Mouse (Mus musculus) adrenal gland, postnatal 10 days (tissue): ENCODE results near the gene Map3k7cl. TPM values are rescaled to one million over a fixed set of nuclear protein-coding genes. Genes with fewer than 3 reads are reported as not detected.

Experiments used
- DNase-seq: peaks from one replicate; pipeline ENCODE4 v3.0.0; 2021; ENCODE audit warnings: mixed read lengths
- total RNA-seq, 2 experiments: library from RNA; stranded (reverse); gene quantifications; 2 replicates each; pipeline ENCODE4 v1.2.3; 2021

Map3k7cl gene
- total RNA-seq, 2 experiments from 2014 or later = 4.1 to 5.5 TPM

DNA sequence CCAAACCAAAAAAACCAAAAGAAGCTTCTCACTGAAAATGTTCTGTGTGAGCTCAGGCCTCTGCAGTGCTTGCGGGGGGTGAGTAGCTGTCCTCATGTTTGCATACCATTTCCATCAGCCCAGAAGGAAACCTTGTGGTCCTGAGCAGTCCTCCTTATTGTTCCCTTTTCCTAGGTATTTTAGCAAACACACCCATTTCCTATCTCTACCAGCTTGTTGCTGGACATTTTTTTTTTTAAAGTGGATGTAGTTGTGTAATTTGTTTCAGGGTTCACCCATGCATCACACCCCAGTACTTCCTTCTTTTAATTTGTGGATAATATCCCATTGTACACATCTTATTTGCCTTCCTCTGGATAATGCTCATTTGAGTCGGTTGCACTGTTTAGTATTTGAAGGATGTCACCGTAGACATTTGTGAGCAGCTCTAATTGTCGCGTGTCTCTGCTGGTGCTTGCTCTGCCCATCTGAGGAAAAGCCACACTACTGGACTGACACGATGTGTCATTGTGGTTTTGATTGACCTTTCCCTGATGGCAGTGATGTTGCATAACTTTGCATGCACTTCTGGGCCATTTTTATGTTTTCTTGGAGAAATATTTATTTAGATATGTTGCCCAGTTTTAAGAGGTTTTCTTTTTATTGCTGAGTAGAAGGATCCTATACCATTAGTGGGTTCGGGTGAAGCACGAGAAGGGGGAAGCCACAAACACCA, 32.6 kb downstream of the Map3k7cl start:
- no peak for DNase-seq

GRCm38 (mm10) chr16:87587843-87588242, 34.7 kb downstream of the Map3k7cl start:
- DNase-seq = no peak

DNA sequence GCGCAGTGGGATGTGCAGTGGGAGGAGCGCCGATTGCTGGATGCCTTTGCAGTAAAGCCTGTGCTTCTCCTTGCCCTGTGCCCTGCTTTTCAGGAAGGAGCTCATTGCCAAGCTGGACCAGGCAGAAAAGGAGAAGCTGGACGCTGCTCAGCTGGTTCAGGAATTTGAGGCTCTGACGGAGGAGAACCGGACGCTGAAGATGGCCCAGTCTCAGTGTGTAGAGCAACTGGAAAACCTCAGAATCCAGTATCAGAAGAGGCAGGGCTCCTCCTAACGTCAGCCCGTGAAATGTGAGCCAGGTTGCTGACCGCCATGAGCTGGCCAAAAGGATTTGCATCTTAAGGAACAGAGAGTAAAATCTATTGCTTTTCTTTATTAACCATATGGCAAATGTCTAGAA, 41.0 kb downstream of the Map3k7cl start:
- DNase-seq = no peak

- no peak for DNase-seq
These were observed 42.0 kb downstream of the Map3k7cl start for GRCm38 (mm10) chr16:87595149-87595548.

DNA sequence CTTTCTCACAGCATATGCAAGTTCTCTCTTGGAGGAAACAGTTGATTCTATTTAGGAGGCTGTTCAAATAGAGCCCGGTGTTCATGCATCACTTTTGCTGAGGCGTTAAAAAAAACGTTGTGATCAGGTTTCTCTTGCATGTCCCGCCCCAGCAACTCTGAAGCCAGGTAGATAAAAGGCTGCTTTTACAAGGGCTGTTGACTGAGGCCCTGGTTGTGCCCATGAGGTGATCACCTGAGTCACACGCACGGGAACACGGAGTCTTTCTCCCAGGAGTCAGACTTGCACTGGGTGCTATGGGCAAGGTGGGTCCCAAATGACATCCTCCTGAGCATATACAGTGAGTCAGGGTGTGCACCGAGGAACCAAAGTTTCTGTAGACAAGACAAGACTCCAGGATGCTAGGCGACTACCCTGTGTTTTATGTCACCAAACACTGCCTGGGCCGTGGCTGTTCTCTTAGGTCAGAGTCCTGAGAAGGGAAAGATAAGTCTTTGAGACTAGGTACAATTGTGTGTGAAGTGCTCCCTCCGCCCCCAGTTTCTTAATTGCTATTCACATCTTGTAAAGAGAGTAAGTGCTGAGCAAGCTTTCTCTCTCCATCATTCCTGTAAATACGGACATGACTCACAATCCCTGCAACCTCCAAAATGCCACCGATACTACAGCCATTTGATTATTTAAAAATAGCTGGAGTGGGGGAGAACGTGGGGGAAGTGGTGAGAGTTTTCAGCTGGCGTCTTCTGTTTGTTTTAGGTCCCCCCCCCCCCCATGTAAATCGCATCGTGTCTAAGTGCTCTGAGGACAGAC, 49.8 kb downstream of the Map3k7cl start:
- no peak for DNase-seq

DNA sequence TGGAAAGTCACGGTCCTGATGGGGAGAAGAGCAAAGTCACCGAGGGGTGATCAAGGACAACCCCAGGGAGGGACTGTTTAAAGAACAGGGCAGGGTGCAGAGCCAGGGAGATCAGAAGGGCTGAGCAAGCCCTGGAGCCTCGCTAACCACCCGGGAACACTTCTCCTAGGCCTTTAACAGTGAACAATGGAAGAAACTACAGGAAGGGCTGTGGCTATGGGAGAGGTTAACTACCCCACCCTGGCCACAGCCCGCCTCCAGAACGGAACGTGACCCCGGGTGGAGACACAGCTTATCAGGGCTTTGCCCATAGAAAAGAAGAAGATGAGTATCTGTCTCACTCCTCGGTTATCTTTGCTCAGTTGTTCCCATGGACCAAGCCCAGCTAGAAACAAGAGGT, 50.9 kb downstream of the Map3k7cl start:
- DNase-seq = no peak

DNA sequence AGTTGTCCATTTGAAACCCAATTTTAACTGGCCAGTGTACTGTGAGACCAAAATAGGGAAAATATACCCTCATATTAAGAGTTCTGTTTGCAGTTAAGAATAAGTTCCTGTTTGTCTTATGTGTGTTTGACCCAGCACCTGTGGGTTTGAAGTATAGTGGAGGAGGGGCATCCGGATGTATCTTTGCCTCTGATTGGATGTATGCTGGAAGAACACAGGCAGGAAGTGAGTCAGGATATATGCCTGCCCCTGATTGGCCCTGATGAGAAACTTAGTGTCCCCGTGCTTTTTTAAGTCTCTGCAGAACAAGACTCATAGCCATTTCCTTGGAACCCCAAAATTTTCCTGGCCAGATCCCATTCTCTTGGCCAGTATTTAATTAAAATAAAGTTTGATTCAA, 51.8 kb downstream of the Map3k7cl start:
- no peak for DNase-seq

- no peak for DNase-seq
These were observed 54.3 kb downstream of the Map3k7cl start for GRCm38 (mm10) chr16:87607383-87607782.

- no peak for DNase-seq
These were observed 54.8 kb downstream of the Map3k7cl start for GRCm38 (mm10) chr16:87607959-87608358.

DNA sequence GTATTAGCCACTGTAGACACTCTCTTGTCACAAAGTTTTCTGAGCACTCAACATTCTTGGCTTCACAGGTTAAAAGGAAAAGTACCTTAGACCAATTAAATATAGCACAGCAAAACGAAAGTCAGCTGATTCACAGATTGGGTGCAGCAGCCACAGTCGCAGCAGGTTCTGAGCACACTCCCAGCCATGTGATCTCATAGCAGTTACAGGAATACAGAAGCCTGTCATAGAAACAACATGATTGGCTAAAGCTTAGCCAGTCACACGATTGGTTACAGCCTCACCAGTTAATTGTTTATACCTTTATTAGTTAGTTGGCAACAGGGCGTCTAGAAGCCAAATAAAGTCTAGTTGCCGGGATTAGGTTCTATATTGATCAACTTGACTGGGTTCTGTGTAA, 57.0 kb downstream of the Map3k7cl start:
- no peak for DNase-seq

DNA sequence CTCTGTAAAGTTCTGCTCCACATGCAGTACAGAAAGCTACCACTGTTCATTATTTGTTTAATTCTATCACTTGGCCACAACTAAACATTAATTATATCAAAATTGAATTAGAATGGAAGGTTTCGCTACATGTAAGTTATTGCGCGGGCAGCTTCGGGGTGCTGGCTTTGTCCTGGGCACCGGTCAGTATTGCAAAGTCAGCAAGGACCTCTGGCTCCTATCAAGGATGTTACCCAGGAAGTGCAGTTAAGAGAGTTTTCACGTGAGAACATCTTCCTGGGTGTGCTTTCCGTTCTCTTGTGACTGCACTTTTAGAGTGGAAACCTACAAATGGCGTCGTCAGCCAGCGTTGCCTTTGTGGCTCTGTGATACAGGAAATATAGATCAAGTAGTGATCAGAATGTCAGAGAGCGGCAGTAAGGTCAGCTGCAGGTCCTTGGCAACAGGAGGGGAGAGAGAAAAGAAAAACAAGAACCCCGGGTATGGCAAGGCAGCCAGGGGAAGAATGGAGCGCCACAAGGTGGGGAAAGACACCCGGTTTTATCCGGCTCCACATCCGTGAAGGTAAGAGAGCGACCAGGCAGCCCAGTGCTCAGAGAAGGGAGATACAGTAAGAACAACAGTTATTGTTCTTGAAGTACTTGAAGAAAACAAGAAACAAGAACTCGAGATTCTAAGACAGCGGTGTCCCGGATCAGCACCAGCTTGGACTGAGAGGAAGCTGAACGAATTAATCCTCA, 57.6 kb downstream of the Map3k7cl start:
- peak; percentile 5 for DNase-seq

- peak; percentile 56 for DNase-seq
These were observed 58.3 kb downstream of the Map3k7cl start for GRCm38 (mm10) chr16:87611420-87611819.

DNA sequence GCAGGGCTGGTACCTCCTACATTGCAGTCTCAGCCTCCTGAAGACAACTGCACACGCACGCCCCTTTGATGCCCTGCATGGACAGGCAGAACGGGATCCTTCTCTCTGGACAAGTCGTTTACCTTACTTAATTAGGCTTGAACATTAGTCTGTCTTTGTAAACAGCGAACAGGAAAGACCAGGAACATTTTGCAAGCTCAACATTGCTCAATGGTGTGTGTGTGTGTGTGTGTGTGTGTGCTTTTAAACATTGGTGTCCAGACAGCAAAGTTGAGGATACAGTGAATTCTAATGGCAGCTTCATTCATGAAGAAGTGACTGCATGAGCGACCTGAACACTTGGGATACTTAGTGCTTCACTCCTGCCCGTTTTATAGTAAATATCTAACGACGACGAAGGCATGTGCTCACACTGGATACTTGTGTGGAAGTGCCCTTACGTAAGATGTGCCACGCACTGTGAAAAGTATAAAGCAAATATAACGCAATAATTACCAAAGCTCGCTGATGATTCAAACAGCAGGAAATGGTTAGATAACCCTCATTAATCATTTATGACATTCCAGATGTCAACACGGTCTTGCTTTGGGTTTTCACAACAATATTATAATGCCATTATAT, 59.2 kb downstream of the Map3k7cl start:
- no peak for DNase-seq

DNA sequence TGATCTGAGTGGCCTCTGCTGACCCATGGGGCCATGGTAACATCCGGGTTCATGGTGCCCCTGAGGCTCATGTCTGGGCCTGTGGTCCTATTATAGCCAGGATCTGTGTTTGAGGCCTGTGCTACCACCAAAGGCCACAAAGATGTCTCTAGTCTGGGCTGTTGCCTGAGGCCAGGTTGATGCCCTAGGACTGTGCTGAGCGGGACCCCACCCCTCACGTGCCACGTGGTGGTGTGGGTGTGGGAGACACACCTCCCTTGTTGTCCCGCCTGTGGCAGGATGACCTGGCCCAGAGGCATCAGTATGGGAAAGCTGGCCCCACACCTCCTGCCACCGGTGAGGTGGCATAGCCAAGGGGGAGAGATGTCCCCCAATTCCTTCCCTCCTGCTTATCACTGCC, 64.2 kb downstream of the Map3k7cl start:
- DNase-seq = no peak

DNA sequence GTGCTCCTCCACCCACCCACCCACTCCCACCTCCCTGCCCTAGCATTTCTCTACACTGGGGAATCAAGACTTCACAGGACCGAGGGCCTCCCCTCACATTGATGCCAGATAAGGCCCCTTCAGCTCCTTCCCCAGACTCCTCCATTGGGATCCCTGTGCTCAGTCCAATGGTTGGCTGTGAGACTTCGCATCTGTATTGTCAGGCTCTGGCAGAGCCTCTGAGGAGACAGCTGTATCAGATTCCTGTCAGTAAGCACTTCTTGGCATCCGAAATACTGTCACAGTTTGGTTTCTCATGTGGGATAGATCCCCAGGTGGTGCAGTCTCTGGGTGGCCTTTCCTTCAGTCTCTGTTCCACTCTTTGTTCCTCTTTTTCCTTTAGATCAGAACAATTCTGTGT, 68.1 kb downstream of the Map3k7cl start:
- no peak for DNase-seq

- no peak for DNase-seq
These were observed 70.8 kb downstream of the Map3k7cl start for GRCm38 (mm10) chr16:87623881-87624280.

DNA sequence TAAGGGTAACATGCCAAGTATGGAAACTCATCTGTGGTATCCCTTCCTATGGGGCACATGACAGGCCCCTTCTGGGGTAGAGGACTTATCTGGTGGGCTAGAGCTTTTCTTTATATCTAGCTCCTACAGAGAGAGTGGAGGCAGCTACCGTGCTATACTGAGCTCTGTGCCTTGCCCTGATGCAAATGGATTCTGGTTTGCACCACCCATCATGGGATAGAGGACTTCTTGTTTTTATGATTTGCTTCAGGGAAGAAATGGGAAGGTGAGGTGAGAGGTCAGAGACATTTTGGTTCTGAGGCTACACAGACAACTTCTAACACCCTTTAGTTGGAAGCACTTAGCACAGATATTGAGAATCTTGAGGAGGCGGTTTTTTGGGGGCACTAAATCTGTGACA, 71.8 kb downstream of the Map3k7cl start:
- DNase-seq = no peak

DNA sequence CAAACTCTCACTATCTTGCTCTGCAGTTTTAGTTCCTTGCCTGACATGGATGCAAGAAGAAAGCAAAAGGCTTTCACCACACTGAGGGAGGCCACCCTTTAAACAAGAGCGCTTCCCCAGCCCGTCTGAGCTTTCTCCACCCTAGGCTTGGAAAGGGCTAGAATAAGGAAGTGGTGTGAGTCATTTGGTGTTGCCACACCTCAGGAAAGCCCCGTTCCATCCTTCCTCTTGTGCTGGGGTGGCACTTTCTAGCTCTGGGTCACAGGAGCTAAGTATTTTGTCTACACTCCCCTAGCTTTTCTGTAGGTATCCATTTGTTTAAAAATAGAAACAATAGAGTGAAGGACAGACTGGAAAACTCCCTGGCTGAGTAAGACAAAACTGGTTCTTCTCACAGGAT, 72.2 kb downstream of the Map3k7cl start:
- DNase-seq = no peak

GRCm38 (mm10) chr16:87625816-87626215, 72.7 kb downstream of the Map3k7cl start:
- no peak for DNase-seq

GRCm38 (mm10) chr16:87626696-87627095, 73.6 kb downstream of the Map3k7cl start:
- no peak for DNase-seq

- no peak for DNase-seq
These were observed 81.6 kb downstream of the Map3k7cl start for GRCm38 (mm10) chr16:87634709-87635108.

GRCm38 (mm10) chr16:87635213-87635755, 82.2 kb downstream of the Map3k7cl start:
- peak; percentile 64 for DNase-seq
